Mouse (Mus musculus) myocyte (in vitro differentiated cells): ENCODE data around the gene Traf6.

Experiments
- CEBPB ChIP-seq: IDR thresholded peaks from 2 replicates; pipeline ENCODE4 v1.6.1; 2011; ENCODE audit warnings: mild to moderate bottlenecking, moderate library complexity; ENCODE audit not compliant: poor library complexity, insufficient read depth, severe bottlenecking
- E2F4 ChIP-seq: IDR thresholded peaks from one replicate; pipeline ENCODE4 v1.6.1; 2011; ENCODE audit warnings: mild to moderate bottlenecking, control low read depth, moderate library complexity; ENCODE audit not compliant: insufficient read depth
- POLR2A ChIP-seq: IDR thresholded peaks from one replicate; pipeline ENCODE4 v1.6.1; 2011; ENCODE audit warnings: low read depth, mild to moderate bottlenecking, control low read depth, moderate library complexity; ENCODE audit not compliant: insufficient read length
- POLR2AphosphoS2 ChIP-seq: IDR thresholded peaks from one replicate; pipeline ENCODE4 v1.6.1; 2011; ENCODE audit warnings: low read depth, control low read depth; ENCODE audit not compliant: insufficient read length
- REST ChIP-seq: IDR thresholded peaks from one replicate; pipeline ENCODE4 v1.6.1; 2011; ENCODE audit warnings: mild to moderate bottlenecking, control low read depth, moderate library complexity; ENCODE audit not compliant: insufficient read depth, insufficient read length

DNA sequence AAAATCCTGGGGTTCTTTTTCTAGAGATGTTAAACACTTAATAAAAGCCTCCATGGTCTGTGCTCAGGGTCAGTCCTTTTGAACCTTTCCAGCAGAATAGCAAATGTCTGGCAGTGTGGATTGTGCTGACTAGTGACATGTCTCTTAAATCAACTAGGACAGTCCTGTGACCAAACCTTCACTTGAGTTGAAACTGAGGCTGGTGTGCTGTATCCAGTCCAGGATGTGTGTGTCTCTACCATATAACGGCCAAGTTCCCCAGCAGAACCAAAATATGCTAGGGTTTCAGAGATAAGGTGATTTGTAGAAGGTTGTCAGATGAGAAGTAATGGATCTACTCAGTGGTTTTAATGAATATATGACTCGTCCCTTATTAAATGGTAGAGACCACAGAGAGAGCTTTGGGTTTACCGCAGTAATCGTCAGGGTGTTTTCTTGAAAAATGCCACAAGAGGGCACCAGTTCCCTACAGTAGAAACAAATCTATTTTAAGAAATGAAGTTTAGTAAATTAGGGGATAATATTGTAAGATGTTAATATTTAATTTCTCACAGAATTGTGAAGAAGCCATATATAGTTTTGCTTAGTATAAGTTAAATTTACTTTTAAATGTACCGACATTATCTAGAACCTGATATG lies 15.5 kb downstream of the Traf6 start:
- no peak for TF ChIP-seq POLR2A
- TF ChIP-seq REST, result no peak
- TF ChIP-seq POLR2AphosphoS2, result no peak
- no peak for TF ChIP-seq CEBPB
- no peak for TF ChIP-seq E2F4
